10 mouse cellular contexts compared by ENCODE assay signal in genomic region chr16:4605514-4606131, GRCm38 (mm10). TPM values are rescaled to one million over a fixed set of nuclear protein-coding genes. Genes with fewer than 3 reads are reported as not detected.
DNase-seq lines count a peak whose midpoint lies in the region; ATAC-seq and TF ChIP-seq lines count a peak whose summit lies in the region.
"Had no signal": no experiment of that assay in that cellular context is flagged by ENCODE, and none has a peak within 500 bp of the region (broad histone marks: within the 10 kb centered on the region; RNA-seq: fewer than 3 reads in every experiment).

No protein-coding gene starts in this region.

- no peak overlapping the region for H3K9ac ChIP-seq in lung, embryonic 14.5 days
- H3K9ac ChIP-seq in embryonic facial prominence, embryonic 15.5 days: no peak overlapping the region
- H3K9ac ChIP-seq in limb, embryonic 13.5 days: peak overlapping the region; percentile 39; the same call in 1 of the 2 replicates
- H3K9ac ChIP-seq: liver, postnatal 0 days had no signal

- no peak overlapping the region for H3K4me2 ChIP-seq in lung, embryonic 14.5 days
- H3K4me2 ChIP-seq in embryonic facial prominence, embryonic 15.5 days (replicated peaks): no peak overlapping the region
- peak overlapping the region; percentile 38 for H3K4me2 ChIP-seq in limb, embryonic 13.5 days (replicated peaks)

- H3K9me3 ChIP-seq in lung, embryonic 14.5 days (ENCODE audit: low read depth, low read length): no peaks in the 10 kb centered on the region
- H3K9me3 ChIP-seq in embryonic facial prominence, embryonic 15.5 days (replicated peaks): no peaks in the 10 kb centered on the region
- no peaks in the 10 kb centered on the region for H3K9me3 ChIP-seq in limb, embryonic 13.5 days

- intact Hi-C loops in gastrocnemius, adult 2 months (cut with DNase I): loop anchor here (1.0 to 5.0 kb wide), 4 partner anchors 45 to 301 kb away; no protein-coding TSS in a partner anchor

- peak overlapping the region; percentile 79; the same call in 1 of the 2 replicates for H3K27ac ChIP-seq in gastrocnemius, adult 2 months
- H3K27ac ChIP-seq in lung, embryonic 14.5 days (ENCODE audit: low read depth): 0 out of 2 replicates have a peak overlapping the region, but pooled peaks have one; percentile 3
- 0 out of 2 replicates have a peak overlapping the region, but pooled peaks have one; percentile 17 for H3K27ac ChIP-seq in embryonic facial prominence, embryonic 15.5 days (replicated peaks)
- peak overlapping the region; percentile 73; the same call in 1 of the 2 replicates for H3K27ac ChIP-seq in limb, embryonic 13.5 days

- DNase-seq in gastrocnemius, adult 2 months: no peak
- no peak for DNase-seq in gastrocnemius, postnatal 25 days
- DNase-seq in lung, embryonic 14.5 days: no peak
- DNase-seq in lung, postnatal 10 days: no peak
- DNase-seq in cerebellum, adult 11-12 months: no peak
- DNase-seq in right cerebral cortex, postnatal 14 days: no peak
- DNase-seq: liver, postnatal 0 days had no signal

- H3K4me1 ChIP-seq in lung, embryonic 14.5 days (ENCODE audit: insufficient read depth): peaks cover 50% of the 10 kb centered on the region
- peaks cover 77% of the 10 kb centered on the region for H3K4me1 ChIP-seq in embryonic facial prominence, embryonic 15.5 days
- peaks cover 81% of the 10 kb centered on the region for H3K4me1 ChIP-seq in limb, embryonic 13.5 days

- H3K27me3 ChIP-seq in lung, embryonic 14.5 days (ENCODE audit: insufficient read depth, low read length): no peaks in the 10 kb centered on the region
- no peaks in the 10 kb centered on the region for H3K27me3 ChIP-seq in embryonic facial prominence, embryonic 15.5 days
- H3K27me3 ChIP-seq in limb, embryonic 13.5 days: no peaks in the 10 kb centered on the region

- no peak for ATAC-seq in lung, embryonic 14.5 days (ENCODE audit: insufficient read depth)
- ATAC-seq in embryonic facial prominence, embryonic 15.5 days (ENCODE audit: insufficient number of reproducible peaks, low FRiP score, low TSS enrichment, low read depth): no peak
- ATAC-seq in limb, embryonic 13.5 days (ENCODE audit: low FRiP score, low read depth): no peak
- ATAC-seq: liver, postnatal 0 days had no signal

- H3K4me3 ChIP-seq in gastrocnemius, adult 2 months: no peak overlapping the region
- H3K4me3 ChIP-seq in lung, embryonic 14.5 days (ENCODE audit: low read depth, low read length): no peak overlapping the region
- no peak overlapping the region for H3K4me3 ChIP-seq in embryonic facial prominence, embryonic 15.5 days (replicated peaks)
- no peak overlapping the region for H3K4me3 ChIP-seq in limb, embryonic 13.5 days

- 51% methylated on average over 13 of the region's 13 CpGs for WGBS in lung, embryonic 14.5 days
- WGBS in embryonic facial prominence, embryonic 15.5 days: 36% methylated on average over 13 of the region's 13 CpGs
- WGBS in limb, embryonic 13.5 days: 45% methylated on average over 13 of the region's 13 CpGs

- TF ChIP-seq CTCF in gastrocnemius, adult 2 months (IDR thresholded peaks at IDR 0.05): no peak
- no peak for TF ChIP-seq CTCF in lung, embryonic 14.5 days (IDR thresholded peaks at IDR 0.05; ENCODE audit: low read depth)

- H3K36me3 ChIP-seq in lung, embryonic 14.5 days (ENCODE audit: insufficient read depth): peaks cover 19% of the 10 kb centered on the region
- H3K36me3 ChIP-seq in embryonic facial prominence, embryonic 15.5 days: peaks cover 16% of the 10 kb centered on the region; the same call in 1 of the 2 replicates
- peaks cover 22% of the 10 kb centered on the region for H3K36me3 ChIP-seq in limb, embryonic 13.5 days

RNA-seq across cellular contexts. Expression of gene Glis2, which starts 11.1 kb away (rescaled TPM):
- 1 to 10 TPM; 5.2 to 6.9 TPM for total RNA-seq in gastrocnemius, adult 2 months (2021)
- total RNA-seq in gastrocnemius, postnatal 25 days (2021): 1 to 10 TPM; 7.0 to 7.1 TPM
- polyA plus RNA-seq in lung, embryonic 14.5 days (2014; fragmentation: Nextera tagmentation; extraction: Ambion mirVana): 24.4 and 29.2 TPM in 2 replicates
- 33.2 and 33.4 TPM in 2 replicates for polyA plus RNA-seq in embryonic facial prominence, embryonic 15.5 days (2015; fragmentation: Nextera tagmentation; extraction: Ambion mirVana)
- polyA plus RNA-seq in limb, embryonic 13.5 days (2015; fragmentation: Nextera tagmentation; extraction: Ambion mirVana): 32.0 and 39.4 TPM in 2 replicates
- total RNA-seq: neutrophil, adult 5-6 weeks had no signal

RNA-seq across cellular contexts. Expression of gene Pam16, which starts 19.2 kb away (rescaled TPM):
- 100 to 1,000 TPM in 1 of 2 experiments, 10 to 100 TPM in 1; 97.4 to 112 TPM for total RNA-seq in gastrocnemius, adult 2 months (2021)
- total RNA-seq in gastrocnemius, postnatal 25 days (2021): 10 to 100 TPM; 87.2 to 90.6 TPM
- polyA plus RNA-seq in lung, embryonic 14.5 days (2014; fragmentation: Nextera tagmentation; extraction: Ambion mirVana): 81.9 and 86.3 TPM in 2 replicates
- 83.4 and 107 TPM in 2 replicates for polyA plus RNA-seq in embryonic facial prominence, embryonic 15.5 days (2015; fragmentation: Nextera tagmentation; extraction: Ambion mirVana)
- polyA plus RNA-seq in limb, embryonic 13.5 days (2015; fragmentation: Nextera tagmentation; extraction: Ambion mirVana): 105 and 106 TPM in 2 replicates

RNA-seq across cellular contexts. Expression of gene Vasn, which starts 34.1 kb away (rescaled TPM):
- total RNA-seq in gastrocnemius, adult 2 months (2021): 1 to 10 TPM; 4.8 to 6.0 TPM
- 1 to 10 TPM; 4.6 to 4.8 TPM for total RNA-seq in gastrocnemius, postnatal 25 days (2021)
- 23.1 and 23.5 TPM in 2 replicates for polyA plus RNA-seq in lung, embryonic 14.5 days (2014; fragmentation: Nextera tagmentation; extraction: Ambion mirVana)
- polyA plus RNA-seq in embryonic facial prominence, embryonic 15.5 days (2015; fragmentation: Nextera tagmentation; extraction: Ambion mirVana): 33.7 and 36.8 TPM in 2 replicates
- 35.6 and 35.9 TPM in 2 replicates for polyA plus RNA-seq in limb, embryonic 13.5 days (2015; fragmentation: Nextera tagmentation; extraction: Ambion mirVana)

RNA-seq across cellular contexts. Expression of gene Dnaja3, which starts 34.2 kb away (rescaled TPM):
- total RNA-seq in gastrocnemius, adult 2 months (2021): 100 to 1,000 TPM in 1 of 2 experiments, 10 to 100 TPM in 1; 86.4 to 110 TPM
- 10 to 100 TPM; 91.1 to 93.8 TPM for total RNA-seq in gastrocnemius, postnatal 25 days (2021)
- 58.7 and 59.3 TPM in 2 replicates for polyA plus RNA-seq in lung, embryonic 14.5 days (2014; fragmentation: Nextera tagmentation; extraction: Ambion mirVana)
- polyA plus RNA-seq in embryonic facial prominence, embryonic 15.5 days (2015; fragmentation: Nextera tagmentation; extraction: Ambion mirVana): 61.2 and 62.6 TPM in 2 replicates
- 56.6 and 60.0 TPM in 2 replicates for polyA plus RNA-seq in limb, embryonic 13.5 days (2015; fragmentation: Nextera tagmentation; extraction: Ambion mirVana)

RNA-seq across cellular contexts. Expression of gene Tfap4, which starts 46.0 kb away (rescaled TPM):
- 1 to 10 TPM; 3.0 to 5.1 TPM for total RNA-seq in gastrocnemius, adult 2 months (2021)
- total RNA-seq in gastrocnemius, postnatal 25 days (2021): 1 to 10 TPM; 2.3 to 3.2 TPM
- 23.0 and 24.1 TPM in 2 replicates for polyA plus RNA-seq in lung, embryonic 14.5 days (2014; fragmentation: Nextera tagmentation; extraction: Ambion mirVana)
- 23.6 and 24.5 TPM in 2 replicates for polyA plus RNA-seq in embryonic facial prominence, embryonic 15.5 days (2015; fragmentation: Nextera tagmentation; extraction: Ambion mirVana)
- 24.9 and 26.3 TPM in 2 replicates for polyA plus RNA-seq in limb, embryonic 13.5 days (2015; fragmentation: Nextera tagmentation; extraction: Ambion mirVana)

Comparison
In these comparisons a context has a peak if more than half of its experiments do, and no peak if none do; other contexts are left out.
1. H3K27ac ChIP-seq: peak in every context shown above with its lines; median percentile 79 in gastrocnemius, adult 2 months; 73 in limb, embryonic 13.5 days; 17 in embryonic facial prominence, embryonic 15.5 days; 3 in lung, embryonic 14.5 days.